Mouse (Mus musculus) ZHBTc4 (cell line): ENCODE measurements around the gene Prss57.
A peak's percentile ranks its signal among the peaks of the same experiment; 100 is the strongest.
"Not testable (repeated sequence)": the region's sequence is repeated elsewhere in the genome, so short reads cannot be mapped to it uniquely, and the experiment has no call there.

Source experiments
- DNase-seq: peaks from one replicate; pipeline ENCODE4 v3.0.0-alpha.2; 2011; ENCODE audit warnings: low read depth, low spot score

Gene Prss57

DNA sequence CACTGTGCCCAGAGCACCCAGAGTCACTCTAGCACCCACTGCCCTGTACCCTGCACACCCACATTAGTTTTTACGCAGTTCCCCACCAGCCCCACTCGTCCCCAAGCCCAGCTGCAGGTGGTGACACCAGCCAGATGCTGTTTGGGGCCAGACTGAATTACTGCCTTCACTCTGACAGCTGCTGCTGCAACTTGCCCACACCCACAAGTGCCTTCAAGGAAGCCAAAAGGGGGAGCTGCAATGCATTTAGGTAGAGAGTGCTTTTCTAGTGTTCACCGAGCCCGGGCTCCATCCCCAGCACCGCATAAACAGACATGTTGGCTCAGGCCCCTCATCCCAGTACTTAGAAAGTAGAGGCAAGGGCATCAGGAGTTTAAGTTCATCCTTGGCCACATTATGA, 8.8 kb downstream of the Prss57 start:
- DNase-seq = no peak

DNA sequence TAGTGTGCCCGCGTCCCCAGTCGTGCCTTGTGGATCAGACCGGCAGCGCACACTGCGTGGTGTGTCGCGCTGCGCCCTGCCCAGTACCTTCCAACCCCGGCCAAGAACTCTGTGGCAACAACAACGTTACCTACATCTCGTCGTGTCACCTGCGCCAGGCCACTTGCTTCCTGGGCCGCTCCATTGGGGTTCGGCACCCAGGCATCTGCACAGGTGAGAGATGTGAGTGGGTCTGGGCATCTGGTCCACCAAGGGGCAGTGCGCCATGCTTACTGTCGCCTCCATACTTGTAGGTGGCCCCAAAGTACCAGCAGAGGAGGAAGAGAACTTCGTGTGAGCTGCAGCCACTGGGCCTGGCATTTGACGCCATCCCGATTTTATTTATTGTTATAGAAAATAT, 9.6 kb downstream of the Prss57 start:
- no peak for DNase-seq

DNA sequence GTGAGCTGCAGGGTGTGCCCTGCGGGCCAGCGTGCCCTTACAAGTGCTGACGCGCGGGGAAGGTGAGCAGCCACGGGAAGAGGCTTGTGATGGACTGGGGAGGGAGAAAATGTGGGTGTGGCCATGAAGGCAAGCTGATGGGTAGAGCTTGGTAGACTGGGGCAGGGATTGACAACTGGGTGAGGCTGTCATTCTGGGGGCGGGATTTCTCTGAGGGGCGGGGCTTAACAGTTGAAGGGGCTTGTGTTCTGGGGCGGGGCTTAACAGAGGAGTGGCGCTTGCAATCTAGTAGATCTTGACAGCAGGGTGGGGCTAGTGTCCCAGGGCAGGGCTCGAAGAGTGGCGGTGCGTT, 10.1 kb downstream of the Prss57 start:
- no peak for DNase-seq

DNA sequence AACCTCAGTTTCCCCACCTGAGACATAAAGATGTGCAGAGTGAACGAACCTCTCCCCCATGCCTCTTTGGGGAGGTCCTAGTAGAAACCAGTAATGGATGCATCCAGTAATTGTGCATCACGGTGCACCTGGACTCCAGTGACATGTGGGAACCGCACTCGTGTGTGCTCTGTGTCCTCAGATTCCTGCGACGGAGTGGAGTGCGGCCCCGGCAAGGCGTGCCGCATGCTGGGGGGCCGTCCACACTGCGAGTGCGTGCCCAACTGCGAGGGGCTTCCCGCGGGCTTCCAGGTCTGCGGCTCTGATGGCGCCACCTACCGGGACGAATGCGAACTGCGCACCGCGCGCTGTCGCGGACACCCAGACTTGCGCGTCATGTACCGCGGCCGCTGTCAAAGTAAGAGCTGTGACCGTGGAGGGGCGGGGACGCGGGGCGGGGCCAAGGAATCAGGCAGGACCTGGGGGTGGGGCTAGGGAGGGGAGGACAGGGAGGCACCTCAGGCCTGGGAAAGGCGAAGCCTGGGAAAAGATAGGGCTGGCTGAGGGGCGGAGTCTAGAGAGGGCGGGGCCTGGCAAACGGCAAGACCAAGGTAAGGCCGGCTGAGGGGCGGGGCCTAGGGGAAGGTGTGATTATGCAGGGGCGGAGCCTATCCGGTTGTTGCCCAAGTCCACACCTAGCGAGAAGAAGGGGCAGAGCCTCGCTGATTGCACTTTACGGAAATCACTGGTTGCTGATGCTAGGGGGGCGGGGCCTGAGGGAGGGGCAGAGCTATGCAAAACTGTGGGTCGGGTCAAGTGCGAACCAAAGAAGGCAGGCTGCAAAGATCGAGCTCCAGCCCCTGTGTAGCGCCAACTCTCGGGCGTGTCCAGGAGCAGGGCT, 10.7 kb downstream of the Prss57 start:
- peak; percentile 100 for DNase-seq

DNA sequence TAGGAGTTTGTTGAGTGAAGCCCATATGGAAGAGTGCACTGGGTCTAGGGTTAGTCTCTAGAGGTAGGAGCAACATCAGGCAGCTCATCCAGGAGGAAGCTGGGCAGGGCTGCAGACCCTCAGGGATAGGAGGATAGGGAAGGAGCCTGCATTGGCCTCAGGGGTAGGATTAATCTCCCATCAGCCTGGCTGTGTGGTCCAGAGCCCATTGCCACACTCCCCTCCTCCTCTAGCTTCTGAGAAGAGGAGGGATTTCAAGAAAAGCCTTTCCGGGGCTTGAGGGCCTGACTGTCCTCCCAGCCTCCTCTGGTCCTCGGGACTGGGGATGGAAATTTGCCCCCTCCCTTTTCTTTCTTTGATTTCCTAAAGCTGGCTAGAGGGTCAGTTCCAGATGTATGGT, 11.6 kb downstream of the Prss57 start:
- DNase-seq = no peak

DNA sequence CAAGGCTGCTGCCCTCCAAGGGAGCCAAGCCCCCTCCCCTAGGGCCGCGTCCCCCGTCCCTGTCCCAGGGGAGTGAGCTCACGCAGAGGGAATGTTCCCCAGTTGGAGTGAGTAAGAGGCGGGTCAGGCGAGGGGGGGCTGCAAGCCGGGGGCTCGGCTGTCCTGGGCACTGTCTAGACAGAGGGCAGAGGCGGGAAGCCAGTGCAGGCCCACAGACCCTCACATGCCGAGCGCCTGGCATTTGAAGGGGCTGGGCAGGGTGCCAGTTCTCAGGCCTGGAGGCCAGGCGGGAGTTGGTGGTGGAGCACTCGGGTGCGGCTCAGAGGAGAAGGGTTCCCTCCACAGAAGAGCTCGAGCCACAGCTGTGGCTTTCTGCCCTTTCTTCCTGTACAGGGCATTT, 12.8 kb downstream of the Prss57 start:
- no peak for DNase-seq

DNA sequence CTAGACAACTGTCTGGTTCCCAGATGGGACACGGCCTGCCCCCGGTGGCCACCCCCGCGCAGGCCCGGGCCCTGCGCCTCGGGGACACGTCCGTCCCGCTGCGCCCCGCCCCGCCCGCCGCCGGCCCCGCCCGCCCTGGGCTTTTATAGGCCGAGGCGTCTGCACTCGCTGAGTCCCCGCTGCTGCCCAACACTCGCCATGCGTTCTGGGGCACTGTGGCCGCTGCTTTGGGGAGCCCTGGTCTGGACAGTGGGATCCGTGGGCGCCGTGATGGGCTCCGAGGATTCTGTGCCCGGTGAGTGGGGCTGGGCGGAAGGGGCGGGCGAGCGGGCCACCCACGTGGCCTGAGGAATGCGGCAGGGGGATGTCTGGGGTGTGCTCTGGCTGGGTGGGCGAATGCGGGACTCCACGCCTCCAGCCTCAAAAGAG, 13.6 kb downstream of the Prss57 start, which contains the start of gene Fstl3:
Gene Fstl3, plus strand, starts transcription at position 170 of the 429 bp plus-strand sequence.
- DNase-seq = no peak

DNA sequence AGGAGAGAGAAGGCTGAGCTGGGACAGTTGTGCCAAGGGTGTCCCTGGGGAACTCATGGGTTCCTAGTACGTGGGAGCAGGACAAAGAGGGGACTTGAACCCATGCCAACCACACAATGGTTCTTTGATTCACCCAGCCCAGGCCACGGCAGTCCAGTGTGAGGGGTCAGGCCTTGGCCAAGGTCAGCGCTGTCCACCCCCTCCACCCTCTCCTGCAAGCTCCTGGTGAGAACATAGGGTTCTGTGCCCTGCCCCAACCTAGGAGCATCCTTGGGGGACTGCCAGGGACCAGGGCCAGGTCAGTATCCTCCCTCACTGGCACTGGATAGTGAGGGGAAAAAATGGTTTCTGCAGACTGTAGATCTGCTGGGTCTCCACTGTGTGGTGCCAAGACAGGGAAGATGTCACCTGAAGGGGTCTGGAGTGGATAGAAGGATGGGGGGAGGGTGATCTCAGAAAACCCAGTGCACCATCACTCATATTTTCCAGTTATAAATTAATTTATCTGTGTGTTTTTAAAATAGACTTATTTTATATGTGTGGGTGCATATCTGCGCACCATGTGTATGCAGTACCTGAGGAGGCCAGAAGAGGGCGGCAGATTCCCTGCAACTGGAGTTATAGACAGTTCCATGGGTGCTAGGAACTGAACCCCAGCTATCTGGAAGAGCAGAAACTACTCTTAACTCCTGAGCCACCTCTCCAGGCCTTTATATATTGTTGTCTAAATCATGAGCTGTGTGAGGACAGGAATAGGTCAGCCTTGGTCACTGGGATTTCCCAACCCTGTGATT, 16.1 kb downstream of the Prss57 start:
- peak; percentile 50 for DNase-seq

DNA sequence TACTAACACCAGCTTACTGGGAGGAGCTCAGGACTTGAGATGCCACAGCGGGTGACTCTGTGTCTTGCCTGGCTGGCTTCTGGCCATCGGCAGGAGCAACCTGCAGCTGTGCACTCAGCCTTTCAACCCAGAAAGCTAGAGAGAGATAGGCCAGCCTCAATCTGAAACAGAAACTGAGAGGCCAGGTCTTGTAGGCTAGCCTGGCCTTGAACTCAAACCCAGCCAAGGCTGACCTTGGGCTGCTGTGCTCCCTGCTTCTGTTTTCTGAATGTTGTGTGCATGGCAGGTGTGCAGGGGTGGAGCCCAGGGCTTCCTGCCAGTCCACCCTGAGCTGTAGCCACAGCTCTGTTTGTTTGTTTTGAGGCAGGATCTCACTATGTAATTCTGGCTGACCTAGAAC, 17.6 kb downstream of the Prss57 start:
- DNase-seq = peak; percentile 36

DNA sequence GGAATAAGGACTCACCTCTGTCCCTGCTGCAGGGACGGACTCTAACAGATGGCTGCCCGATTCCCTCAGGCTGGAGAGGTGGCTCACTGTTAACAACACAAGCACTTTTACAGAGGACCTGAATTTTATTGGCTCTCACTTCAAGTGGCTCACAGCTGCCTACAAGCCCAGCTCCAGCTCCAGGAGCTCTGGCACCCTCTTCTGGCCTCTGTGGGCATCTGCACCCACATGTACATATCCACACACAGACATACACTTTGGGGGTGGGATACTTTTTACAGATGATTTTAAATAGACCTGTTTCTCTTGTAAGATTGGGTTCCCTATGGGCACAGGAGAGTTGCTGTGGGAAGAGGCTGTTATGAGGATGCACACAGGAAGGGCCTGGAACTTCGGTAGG, 18.4 kb downstream of the Prss57 start:
- DNase-seq = peak; percentile 89

DNA sequence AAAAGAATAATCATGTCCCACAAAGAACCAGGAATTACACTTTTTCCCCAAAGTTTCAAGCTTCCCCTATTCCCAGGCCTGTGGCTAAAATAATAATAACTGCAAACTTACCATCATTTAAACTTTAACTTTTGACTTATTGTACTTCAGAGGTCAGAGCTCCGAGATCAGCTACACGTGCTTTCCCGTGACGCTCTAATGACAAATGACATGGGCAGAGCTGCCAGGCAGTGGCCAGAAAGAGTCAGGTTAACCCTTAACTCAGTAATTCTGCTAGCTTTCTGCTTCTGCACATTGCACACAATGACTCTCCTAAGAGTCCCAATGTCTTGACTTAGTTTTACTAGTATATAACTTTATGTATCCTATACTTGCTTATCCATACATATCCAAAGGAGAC, 21.4 kb downstream of the Prss57 start:
- DNase-seq = no peak

DNA sequence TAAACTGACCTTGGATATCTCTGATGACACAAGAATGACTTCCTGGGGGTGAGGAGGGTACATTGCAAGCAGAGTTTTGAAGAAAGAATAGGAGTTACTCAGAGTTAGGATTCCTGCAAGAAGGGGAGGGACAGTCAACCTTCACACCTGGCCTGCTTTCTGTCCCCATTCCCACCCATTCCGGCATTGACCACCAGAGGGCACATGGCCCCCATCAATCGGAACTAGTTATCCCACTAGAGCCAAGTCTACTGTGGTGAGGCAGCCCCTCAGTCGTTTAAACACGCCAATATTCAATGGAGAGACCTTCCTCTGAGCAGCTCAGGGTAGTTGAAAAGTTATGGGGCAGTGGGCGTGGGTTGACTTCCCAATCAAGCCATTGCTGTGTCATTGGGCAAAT, 22.4 kb downstream of the Prss57 start:
- peak; percentile 86 for DNase-seq

DNA sequence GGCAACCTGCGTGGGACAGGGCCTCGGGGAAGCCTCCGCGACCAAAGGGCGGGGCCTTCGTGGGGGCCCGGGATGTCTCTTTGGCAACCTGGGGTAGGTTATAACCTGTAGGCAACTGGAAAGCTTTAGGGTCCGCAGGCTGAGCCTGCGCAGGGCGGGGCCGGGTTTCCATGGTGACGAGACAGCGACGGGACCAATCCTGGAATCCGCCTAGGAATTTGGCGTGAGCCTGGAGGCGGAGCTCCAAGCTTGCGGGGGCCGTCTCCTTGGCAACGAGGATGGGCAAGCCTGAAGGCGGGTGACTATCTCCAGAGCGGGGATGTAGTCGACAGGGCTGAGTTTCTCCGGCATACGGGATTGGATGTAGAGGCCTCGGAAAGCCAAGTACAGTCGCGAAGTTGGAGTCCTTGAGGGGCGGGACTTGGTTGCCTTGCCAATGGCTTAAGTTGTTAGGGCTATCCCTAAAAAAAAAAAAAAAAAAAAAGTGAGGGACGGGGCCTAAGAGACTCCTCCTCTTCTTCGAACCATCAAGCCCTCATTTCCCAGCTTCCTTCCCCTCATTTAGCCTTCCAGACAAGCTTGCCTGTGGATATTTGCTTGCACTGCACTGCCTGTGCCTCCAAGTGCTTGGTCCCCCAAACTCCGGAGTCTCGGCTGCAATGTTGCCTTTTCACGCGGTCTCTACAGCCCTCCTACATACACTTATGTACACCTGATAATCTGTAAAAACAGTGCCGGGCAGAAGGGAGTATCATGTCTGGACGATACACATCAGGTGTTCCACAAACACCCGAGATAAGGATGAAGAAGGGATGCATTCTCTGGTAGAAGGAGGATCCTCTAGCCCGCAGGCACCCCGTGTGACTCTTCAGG, 23.2 kb downstream of the Prss57 start:
- peak; percentile 96 for DNase-seq

DNA sequence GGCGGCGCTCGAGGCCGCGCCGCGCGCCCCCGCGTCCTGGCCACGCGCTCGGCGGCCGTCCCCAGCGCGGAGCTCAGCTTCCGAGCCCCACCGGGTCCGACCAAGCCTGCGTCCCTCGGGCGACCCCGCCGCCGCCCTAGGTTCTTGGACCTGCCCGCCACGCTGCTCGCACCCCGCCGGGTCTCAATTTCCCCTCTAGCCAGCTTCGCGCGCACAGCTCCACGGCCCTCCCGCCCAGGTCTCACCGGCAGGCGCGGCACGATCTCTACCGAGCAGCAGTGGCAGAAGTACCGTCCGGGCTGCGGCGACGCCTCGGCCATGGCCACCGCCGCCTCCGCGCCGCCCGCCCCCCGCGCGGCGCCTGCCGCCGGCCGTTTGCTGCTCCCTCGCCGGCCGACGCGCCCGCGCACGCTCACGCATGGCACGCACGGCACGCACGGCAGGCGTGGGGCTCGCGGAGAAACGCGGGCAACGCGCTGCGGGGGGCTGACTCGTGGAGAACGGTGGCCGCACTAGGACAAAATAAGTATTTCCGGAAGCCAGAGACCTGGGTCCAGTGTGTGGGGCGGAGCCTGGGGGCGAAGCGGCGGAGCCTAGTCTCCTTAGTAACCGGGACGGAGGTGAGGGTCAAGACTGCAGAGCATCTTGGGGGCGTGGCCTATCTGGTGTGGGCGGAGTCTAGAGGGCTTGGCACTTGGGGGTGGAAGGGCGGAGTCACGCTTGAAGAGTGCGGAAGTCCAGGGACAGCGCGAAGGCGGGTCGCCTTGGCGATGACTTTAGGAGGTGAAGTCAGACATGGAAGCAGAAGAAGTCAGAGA, 24.0 kb downstream of the Prss57 start, which contains the start of gene Rnf126:
Gene Rnf126, minus strand, starts transcription at position 445 of the 818 bp plus-strand sequence.
- peak; percentile 100 for DNase-seq

DNA sequence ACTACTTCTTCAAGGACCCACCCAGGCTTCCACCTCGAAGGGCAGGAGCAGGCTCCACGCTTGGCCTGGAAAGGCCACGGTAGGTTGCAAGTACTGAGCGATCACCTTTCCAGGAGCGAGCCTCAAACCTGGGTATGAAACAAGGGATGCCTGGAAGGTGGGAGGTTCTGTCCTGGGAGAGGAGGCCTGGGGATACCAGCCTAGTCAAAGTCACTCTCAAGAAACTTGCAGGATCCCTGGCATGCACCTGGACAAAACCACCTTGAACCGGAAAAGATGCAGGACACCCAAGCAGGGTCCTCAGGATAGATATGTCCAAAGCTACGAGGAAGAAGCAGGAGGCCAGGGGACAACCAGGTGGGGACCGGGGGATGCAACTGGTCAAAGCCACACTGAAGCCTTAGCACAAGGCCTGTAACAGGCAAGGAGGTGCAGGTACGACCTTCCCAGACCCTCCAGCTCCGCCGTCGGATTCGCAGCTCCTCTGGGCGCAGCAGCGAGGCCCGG, 24.7 kb downstream of the Prss57 start:
- DNase-seq = no peak

DNA sequence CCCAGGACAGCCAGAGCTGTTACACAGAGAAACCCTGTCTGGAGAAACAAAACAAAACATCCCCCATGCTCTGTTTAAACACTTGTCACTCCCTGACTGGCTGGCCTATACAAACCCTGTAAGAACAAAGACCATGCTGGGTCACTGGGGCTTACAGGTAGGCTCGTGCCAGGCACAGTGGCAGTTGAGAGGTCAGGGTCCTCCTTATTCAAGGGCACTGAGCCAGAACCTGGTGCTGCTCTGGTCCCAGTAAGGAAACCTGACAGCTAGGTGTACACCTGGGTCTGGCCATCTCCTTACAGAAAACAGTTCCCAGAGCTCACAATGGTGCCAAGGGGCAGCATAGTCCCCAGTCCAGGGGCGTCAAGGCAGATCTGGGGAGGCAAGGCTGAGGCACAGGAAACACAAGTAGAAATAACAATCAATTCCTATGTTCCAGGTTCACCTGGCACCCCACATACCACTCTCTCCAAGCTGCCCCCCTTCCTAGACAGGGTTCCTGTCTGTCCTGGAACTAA, 25.5 kb downstream of the Prss57 start:
- no peak for DNase-seq

DNA sequence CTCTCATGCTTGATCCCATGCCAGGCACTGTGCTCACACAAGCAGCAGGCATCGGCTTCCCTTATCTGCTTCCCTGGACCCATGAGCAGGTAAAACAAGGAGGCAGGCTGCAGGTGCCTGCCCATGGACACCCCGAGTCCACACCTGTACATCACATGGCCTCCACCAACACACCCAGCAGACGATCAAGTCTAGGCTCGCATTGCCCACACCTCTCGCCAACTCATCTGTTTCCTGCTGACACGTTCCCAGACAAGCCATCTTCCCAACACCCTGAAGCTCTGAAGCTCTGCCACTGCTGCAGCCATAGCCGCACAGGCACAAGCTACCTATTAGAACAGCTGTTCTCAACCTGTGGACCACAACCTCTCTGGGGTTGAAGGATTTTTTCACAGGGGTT, 26.5 kb downstream of the Prss57 start:
- no peak for DNase-seq

DNA sequence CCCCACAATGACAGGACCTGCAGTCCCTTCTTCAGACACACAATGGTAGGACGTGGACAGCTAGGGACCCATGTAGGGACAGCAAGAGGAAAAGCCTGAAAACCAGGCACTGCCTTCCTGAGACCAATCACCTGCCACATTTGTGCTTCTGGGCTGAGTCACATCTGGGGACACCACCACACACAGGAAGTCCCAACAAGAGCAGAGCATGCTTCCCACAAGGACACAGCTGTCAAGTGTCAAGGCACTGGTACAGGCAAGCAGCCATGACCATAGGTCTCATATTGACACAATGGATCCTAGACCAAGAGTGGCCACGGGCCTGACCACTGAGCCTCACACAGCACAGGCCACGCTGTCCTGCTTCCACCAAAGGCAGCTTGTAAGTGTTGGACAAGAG, 27.9 kb downstream of the Prss57 start:
- DNase-seq = no peak

DNA sequence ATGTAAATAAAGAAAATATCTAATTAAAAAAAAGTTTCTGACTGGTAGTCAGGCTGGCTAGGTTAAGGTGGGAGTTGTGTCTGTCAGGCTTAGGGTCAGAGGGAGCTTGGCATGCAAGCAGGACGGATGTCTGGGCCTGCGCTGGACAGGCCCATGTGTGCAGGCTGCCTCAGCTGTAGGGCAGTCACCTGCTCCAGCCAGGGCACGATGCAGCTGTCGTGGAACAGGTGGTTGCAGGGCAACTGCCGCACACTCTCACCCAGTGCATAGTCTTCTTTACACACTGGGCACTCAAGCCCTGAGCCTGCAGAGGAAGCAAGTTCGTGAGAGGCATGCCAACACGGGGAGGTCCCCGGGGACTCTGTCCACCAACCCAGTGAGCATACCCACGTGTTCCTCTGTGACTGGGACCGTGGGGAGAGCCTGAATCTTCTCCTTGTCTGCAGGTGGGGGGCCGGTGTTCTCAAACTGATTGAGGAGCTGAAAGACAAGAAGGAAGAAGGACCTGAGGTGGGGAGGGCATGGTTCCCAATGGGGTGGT, 30.1 kb downstream of the Prss57 start:
- no peak for DNase-seq

DNA sequence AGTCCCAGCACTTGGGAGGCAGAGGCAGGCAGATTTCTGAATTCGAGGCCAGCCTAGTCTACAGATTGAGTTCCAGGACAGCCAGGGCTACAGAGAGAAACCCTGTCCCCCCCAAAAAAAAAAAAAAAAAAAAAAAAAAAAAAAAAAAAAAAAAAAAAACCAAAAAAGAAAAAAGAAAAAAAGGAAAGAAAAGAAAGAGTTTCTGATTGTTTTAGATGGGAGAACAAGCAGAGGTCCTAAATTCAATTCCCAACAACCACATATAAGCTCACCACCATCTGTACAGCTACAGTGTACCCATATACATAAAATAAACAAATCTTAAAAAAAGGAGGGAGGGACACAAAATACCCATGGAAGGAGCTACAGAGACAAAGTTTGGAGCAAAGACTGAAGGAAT, 31.1 kb downstream of the Prss57 start:
- DNase-seq = not testable (repeated sequence)
